Mouse (Mus musculus) kidney, adult 18-20 months (tissue): ENCODE data around the gene Zfp575.
"Not testable (repeated sequence)": the region's sequence is repeated elsewhere in the genome, so short reads cannot be mapped to it uniquely, and the experiment has no call there.

ENCODE experiments used
- DNase-seq: peaks from one replicate; pipeline ENCODE4 v3.0.0; 2021

Gene Zfp575

GRCm38 (mm10) chr7:24587330-24588105, at the start of gene Zfp575, which contains the start of gene Ethe1:
Gene Zfp575, minus strand, starts transcription at chr7:24587641.
Gene Ethe1, plus strand, starts transcription at chr7:24587543.
- DNase-seq, result no peak

- DNase-seq, result no peak
These were observed 49.6 kb upstream of the Zfp575 start for GRCm38 (mm10) chr7:24637046-24637445.

- DNase-seq, result no peak
These were observed 48.8 kb upstream of the Zfp575 start, which contains the start of gene Lypd3 for GRCm38 (mm10) chr7:24636264-24636663. Gene Lypd3, plus strand, starts transcription at chr7:24636550.

- DNase-seq, result no peak
These were observed 42.9 kb upstream of the Zfp575 start for GRCm38 (mm10) chr7:24630116-24630880.

GRCm38 (mm10) chr7:24629672-24630071, 42.2 kb upstream of the Zfp575 start:
- no peak for DNase-seq

- DNase-seq, result peak; percentile 85
These were observed 41.5 kb upstream of the Zfp575 start for GRCm38 (mm10) chr7:24628685-24629610.

- no peak for DNase-seq
These were observed 35.5 kb upstream of the Zfp575 start for GRCm38 (mm10) chr7:24622967-24623366.

GRCm38 (mm10) chr7:24621193-24621592, 33.8 kb upstream of the Zfp575 start:
- DNase-seq, result no peak

GRCm38 (mm10) chr7:24619671-24620397, 32.4 kb upstream of the Zfp575 start:
- DNase-seq, result no peak

- not testable (repeated sequence) for DNase-seq
These were observed 30.9 kb upstream of the Zfp575 start for GRCm38 (mm10) chr7:24618374-24618773.

GRCm38 (mm10) chr7:24617763-24618162, 30.3 kb upstream of the Zfp575 start:
- DNase-seq, result no peak

- no peak for DNase-seq
These were observed 27.4 kb upstream of the Zfp575 start for GRCm38 (mm10) chr7:24614816-24615215.

- DNase-seq, result no peak
These were observed 25.0 kb upstream of the Zfp575 start for GRCm38 (mm10) chr7:24612308-24612910.

- DNase-seq, result no peak
These were observed 24.3 kb upstream of the Zfp575 start for GRCm38 (mm10) chr7:24611709-24612108.

- peak; percentile 98 for DNase-seq
These were observed 23.5 kb upstream of the Zfp575 start for GRCm38 (mm10) chr7:24610879-24611494.

GRCm38 (mm10) chr7:24610144-24610878, 22.9 kb upstream of the Zfp575 start, which contains the start of gene Phldb3:
Gene Phldb3, plus strand, starts transcription at chr7:24610763.
- peak; percentile 53 for DNase-seq

GRCm38 (mm10) chr7:24608561-24608960, 21.1 kb upstream of the Zfp575 start:
- no peak for DNase-seq

GRCm38 (mm10) chr7:24608017-24608416, 20.6 kb upstream of the Zfp575 start:
- DNase-seq, result peak; percentile 59

- peak; percentile 46 for DNase-seq
These were observed 18.6 kb upstream of the Zfp575 start for GRCm38 (mm10) chr7:24606046-24606445.

GRCm38 (mm10) chr7:24605561-24605960, 18.1 kb upstream of the Zfp575 start:
- DNase-seq, result no peak
